ENCODE assay signal across 17 mouse cellular contexts in the genomic region with DNA sequence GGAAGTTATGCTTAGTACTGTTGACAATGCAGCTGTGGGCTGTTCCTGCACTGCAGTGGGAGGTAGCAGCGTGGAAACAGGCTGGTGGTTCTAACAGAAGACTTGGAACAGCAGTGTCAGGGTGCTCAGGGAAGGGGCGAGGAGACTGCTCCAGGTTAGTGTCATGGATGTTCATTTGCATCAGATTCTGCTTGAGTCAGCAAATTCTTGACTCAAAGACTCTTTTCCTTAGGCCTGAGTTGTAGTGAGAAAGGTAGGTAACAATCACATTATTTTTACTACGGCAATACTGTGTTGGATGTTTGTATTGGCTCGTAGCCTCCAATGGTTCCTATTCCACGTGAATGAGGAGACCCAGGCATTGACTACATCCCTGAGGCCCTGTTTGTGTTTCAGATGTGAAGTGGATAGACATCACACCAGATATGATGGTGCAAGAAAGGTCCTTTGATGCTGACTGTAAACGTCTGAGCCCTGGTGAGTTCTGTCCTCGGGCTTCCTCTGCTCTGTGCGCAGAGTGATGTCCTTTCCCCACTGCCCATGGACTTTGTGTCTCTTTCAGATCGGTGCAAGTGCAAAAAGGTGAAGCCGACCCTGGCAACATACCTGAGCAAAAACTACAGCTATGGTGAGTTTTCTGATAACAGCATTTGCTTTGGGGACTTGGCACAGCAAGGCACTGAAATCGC. TPM values are rescaled to one million over a fixed set of nuclear protein-coding genes. Genes with fewer than 3 reads are reported as not detected.
"Had no signal": no experiment of that assay in that cellular context is flagged by ENCODE, and none has a peak within 500 bp of the region (broad histone marks: within the 10 kb centered on the region; RNA-seq: fewer than 3 reads in every experiment).

No protein-coding gene starts in this region.

- ATAC-seq: liver, postnatal 0 days; midbrain, embryonic 15.5 days had no signal

- H3K36me3 ChIP-seq: limb, embryonic 12.5 days; liver, embryonic 13.5 days; lung, embryonic 15.5 days; midbrain, embryonic 15.5 days; stomach, embryonic 15.5 days had no signal

- H3K4me2 ChIP-seq: limb, embryonic 12.5 days; lung, embryonic 15.5 days; stomach, embryonic 15.5 days had no signal

- H3K9me3 ChIP-seq: limb, embryonic 12.5 days; liver, embryonic 13.5 days; lung, embryonic 15.5 days; megakaryocyte, embryonic 14.5 days; midbrain, embryonic 15.5 days; stomach, embryonic 15.5 days had no signal

- DNase-seq: kidney, adult 8-10 months; kidney, postnatal 25 days; layer of hippocampus, adult 9-11 months; layer of hippocampus, postnatal 36 days; liver; liver, embryonic 13.5 days; liver, postnatal 0 days; lung, postnatal 14 days; thymus, postnatal 4 days had no signal

- H3K9ac ChIP-seq: limb, embryonic 12.5 days; liver, embryonic 13.5 days; liver, postnatal 0 days; lung, embryonic 15.5 days; midbrain, embryonic 15.5 days; stomach, embryonic 15.5 days had no signal

- H3K27ac ChIP-seq: limb, embryonic 12.5 days; liver, embryonic 13.5 days; lung, embryonic 15.5 days; macrophage; midbrain, embryonic 15.5 days; stomach, embryonic 15.5 days had no signal

- H3K4me3 ChIP-seq: limb, embryonic 12.5 days; liver, embryonic 13.5 days; lung, embryonic 15.5 days; megakaryocyte, embryonic 14.5 days; midbrain, embryonic 15.5 days; stomach, embryonic 15.5 days had no signal

RNA-seq across cellular contexts. Expression of a gene that starts 1.9 kb away (rescaled TPM):
- total RNA-seq: monocyte, adult 5-6 weeks; neutrophil, adult 5-6 weeks had no signal
- polyA plus RNA-seq: macrophage had no signal

RNA-seq across cellular contexts. Expression of a gene that starts 5.0 kb away (rescaled TPM):
- total RNA-seq: monocyte, adult 5-6 weeks; neutrophil, adult 5-6 weeks had no signal
